Mouse (Mus musculus) thymus, postnatal 36 days (tissue): Measurements from ENCODE around the gene Usp43.

ENCODE experiments used
- DNase-seq, 2 experiments: peaks; one replicate each; pipeline ENCODE4 v3.0.0; 2022; ENCODE audit warnings: mixed read lengths in 2 of 2

Usp43 gene

DNA sequence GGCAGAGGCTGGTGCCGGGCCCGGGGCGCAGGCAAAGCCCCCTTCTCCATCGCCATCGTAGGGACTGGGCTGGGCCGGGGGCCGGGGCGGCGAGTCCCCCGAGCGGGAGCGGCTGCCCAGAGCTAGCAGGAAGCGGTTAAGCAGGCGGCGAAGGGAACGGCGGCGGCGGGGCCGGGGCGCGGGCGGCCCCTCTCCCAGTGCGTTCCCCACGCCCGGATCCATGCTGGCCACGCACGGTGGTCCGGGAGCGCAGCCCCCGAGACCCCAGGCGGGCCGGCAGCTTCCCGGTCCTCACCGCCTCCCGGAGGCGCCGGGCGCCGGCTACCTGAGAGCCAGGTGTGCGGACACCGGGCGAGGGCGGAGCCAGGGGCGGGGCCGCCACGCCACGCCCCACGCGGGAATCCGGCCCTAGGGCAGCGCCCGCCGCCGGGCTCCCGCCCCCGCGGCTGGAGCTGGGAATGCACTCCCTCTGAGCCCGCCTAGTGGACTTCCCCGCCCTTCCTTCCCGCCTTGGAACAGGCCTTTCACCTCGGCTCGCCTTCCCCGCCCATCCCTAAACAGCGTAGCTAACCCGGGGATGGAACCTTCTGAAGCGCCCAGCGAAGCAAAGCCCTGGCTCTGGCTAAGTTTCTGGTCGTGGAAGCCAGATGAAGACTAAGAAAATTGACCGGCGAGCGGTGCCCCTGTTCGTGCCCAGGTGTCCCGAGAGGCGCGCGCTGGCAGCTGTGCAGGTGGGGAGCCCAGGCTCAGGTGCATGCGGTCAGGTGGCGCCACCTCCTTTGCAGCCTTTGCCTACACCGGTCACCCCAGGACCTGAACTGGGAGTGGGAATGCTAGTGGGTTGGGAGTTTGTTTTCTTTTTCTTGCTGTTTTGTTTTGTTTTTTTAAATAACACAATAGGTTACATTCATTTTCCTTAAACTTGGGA, at the start of gene Usp43:
Usp43 (minus strand) TSS at position 327 of the 928 bp plus-strand sequence.
- peak; percentile 15 to 41 for DNase-seq

DNA sequence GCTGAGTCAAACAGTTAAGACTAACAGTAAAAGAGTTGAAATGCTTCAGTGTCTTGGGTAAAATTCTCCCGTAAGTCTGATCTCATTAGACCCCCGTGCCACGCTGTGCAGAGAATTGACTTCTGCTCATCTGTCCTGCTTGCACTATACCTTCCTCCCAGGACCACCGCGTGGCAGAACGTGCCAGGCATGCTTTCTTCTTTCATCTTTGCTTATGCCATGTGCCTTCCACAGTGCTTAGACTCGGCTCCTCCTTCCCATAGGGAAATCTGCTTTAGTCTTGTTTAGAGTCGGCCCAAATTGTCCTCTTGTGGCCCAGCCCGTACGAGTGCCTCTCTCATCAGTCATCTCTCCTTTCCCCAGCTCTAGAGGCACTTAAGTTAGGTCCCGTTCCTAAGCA, 45.9 kb upstream of the Usp43 start:
- DNase-seq: no peak

DNA sequence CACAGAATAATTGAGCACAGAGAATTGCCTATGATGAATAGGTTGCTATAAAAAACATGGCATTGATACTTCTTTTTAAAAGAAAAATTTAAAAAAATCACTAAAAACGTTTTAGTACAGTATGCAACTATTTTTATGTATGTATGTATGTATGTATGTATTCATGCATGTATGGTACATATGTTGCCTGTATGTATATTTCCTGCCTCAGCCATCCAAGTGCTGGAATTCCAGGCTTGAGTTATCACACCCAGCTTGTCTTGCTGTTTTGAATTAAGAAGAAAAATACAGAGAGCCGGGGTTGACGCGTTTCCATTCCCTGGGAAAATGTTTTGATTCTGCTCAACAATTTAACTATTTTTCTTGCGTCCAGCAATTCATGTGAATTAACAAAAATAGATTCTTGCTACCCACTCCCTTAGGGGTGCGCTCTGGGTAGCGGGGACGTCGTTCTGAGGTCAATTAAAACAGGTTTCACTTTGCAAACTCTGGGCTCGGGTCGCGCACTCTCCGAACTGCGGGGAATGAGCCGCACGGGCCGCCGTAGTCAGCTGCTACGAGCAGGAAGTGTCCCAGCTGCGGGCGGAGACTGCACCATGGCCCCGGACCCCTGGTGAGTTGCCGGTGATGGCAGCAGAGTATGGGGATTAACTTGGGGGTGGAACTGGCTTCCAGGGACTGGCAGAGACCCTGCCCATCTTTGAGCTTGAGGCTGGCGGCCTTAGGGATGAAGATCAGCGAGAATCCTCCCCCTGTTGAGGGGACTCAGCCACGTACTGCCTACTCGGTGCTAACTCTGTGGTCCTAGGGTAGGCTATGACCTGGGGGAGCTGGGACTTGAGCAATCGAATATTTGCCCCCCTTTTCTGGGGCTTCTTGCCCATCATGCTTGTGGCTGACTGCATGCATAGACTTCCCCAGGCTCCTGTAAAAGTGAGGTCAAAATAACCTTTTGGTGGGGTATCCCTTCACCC, 44.2 kb upstream of the Usp43 start, which contains the start of gene Stx8:
Stx8 (plus strand) TSS at position 289 of the 974 bp plus-strand sequence.
- peak; percentile 94 to 95 for DNase-seq

- peak; percentile 84 to 86 for DNase-seq
These were observed 43.4 kb upstream of the Usp43 start, which contains the start of gene Cfap52 for GRCm38 (mm10) chr11:67965242-67965883. Gene Cfap52 (minus strand): TSS chr11:67965651.

DNA sequence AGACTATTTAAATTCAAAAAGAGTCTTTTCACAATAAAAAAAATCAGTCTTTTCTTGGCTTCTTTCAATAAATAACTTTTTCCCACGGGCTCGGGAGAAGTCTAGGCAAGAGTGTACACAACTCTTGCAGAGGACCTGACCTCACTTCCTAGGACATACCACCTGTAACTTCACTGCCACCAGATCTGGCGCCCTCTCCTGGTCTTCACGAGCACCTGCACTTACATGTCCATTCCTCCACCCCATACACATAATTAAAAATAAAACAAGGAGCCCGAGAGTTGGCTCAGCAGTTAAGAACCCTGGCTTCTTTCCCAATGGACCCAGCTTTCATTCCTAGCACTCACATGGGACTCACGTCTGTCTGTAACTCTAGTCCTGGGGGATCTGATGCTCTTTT, 42.2 kb upstream of the Usp43 start:
- no peak for DNase-seq

DNA sequence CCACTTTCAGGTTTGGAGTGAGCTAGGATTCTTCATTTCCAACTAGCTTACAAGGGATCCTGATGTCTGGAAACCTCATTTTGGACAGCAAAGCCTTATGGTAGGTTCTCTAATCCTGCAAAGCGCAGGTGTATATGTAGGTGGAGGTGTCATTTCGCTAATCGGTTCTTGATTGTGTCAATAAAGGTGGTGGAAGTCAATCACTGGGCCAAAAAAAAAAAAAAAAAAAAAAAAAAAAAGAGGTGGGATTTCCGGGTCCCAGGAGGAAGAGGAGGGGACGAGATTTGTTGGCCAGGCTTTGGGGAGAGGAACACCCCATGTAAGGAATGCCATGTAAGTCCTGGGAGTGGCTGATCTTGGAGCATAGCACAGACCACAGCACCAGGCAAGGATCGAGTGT, 32.5 kb upstream of the Usp43 start:
- no peak for DNase-seq

DNA sequence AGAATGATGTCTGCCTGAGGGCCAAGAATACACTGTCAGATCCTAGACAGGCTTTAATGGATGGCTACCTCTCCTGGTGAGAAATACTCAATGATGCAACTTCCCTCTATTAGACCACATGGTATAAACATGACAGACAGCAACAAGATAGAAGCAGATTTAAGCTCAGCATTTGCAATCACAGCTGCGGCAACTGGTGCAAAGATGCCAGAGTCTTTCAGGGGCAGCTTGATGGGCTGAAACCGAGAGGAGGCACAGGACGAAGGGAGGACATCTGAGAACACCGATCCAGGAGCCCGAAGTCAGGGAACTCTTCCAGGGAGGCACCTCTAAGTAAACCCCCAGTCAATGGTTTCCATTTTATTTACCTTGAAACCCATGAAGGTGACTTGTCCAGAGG, 31.7 kb upstream of the Usp43 start:
- DNase-seq: no peak

- DNase-seq: no peak
These were observed 27.5 kb upstream of the Usp43 start for GRCm38 (mm10) chr11:67949475-67949874.

DNA sequence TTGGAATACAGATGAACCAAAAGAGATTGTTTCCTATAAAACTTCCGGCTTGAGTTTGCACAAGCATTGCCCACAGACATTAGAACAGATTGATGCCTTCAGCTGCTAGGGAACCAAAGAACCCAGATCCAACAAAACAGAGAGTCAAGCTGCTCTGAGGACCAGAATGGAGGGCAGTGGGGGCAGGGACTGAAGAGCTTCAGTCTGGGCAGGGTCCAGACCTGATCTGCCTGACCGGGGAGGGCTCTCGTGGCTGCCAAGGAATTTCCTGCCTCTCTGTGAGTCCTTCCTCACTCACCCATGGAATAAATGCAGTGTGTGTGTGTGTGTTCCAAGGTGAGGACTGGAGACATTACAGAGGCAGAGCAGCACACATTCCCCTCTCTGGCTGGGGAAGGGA, 26.3 kb upstream of the Usp43 start:
- DNase-seq: no peak

DNA sequence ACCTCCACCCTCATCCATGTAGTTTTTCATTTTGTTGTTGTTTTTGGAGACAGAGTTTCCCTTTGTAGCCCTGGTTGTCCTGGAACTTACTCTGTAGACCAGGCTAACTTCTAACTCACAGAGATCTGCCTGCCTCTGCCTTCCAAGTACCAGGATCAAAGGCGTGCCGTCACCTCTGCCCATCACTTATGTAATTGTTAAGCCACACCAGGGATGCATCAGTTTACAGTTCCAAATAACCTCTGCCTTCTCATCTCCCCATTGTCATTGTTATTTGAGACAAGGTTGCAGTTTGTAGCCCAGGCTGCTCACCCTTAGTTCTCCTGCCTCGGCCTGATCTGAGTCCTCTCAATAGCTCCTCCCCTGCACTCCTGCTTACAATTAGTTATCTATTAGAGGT, 10.2 kb upstream of the Usp43 start:
- DNase-seq: no peak

DNA sequence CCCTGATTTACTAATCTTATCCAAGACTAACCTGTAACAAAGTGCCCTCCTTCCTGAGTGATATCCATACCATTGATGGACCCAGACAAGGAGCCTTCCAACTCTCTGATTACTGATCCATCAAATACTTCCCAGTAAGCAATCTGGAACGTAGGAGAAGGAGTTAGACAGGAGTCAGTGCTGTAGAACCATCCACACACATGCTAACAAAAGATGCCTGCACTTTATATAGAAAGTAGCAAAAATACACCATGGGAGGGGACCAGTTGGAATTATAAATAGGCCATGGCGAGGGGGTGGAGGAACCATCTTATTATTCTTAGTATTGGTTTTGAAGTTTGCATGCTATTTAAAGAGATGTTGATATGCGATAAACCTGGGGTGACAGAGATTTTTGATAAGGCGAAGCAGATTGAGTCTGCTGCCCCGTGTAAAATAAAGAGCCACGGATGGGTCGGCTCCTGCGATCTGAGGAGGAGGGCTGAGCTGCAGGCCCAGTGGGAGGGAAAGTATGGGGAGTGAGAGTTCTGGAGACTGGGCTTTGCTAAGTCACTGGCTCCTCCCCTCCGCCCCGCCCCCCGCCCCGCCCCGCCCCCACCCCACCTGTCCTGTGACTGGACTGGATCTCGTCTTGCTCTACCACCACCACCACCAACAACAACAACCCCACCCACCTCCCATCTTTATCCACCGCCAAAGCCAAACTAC, 4.5 kb upstream of the Usp43 start:
- no peak for DNase-seq

DNA sequence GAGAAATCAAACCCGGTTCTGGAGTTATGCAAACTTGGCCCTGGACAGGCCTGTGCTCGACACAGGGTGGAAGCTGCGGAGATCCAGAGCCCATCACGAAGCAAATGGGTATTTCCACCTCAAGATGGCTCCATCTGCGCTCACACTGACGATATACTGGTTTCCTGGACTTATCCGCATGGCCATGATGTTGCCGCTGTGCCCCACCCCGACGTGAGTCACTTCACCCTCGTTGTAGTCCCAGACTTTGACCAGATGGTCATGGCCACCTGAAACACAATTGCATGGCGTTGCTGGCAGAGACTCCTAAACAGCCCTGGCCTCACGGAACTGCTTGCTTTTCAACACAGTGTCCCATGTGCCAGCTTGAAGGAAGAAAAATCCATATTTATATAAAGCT, 3.0 kb upstream of the Usp43 start:
- no peak for DNase-seq

GRCm38 (mm10) chr11:67923720-67924119, 1.8 kb upstream of the Usp43 start:
- no peak for DNase-seq

GRCm38 (mm10) chr11:67922755-67923125, 787 bp upstream of the Usp43 start:
- peak; percentile 76 to 80 for DNase-seq

DNA sequence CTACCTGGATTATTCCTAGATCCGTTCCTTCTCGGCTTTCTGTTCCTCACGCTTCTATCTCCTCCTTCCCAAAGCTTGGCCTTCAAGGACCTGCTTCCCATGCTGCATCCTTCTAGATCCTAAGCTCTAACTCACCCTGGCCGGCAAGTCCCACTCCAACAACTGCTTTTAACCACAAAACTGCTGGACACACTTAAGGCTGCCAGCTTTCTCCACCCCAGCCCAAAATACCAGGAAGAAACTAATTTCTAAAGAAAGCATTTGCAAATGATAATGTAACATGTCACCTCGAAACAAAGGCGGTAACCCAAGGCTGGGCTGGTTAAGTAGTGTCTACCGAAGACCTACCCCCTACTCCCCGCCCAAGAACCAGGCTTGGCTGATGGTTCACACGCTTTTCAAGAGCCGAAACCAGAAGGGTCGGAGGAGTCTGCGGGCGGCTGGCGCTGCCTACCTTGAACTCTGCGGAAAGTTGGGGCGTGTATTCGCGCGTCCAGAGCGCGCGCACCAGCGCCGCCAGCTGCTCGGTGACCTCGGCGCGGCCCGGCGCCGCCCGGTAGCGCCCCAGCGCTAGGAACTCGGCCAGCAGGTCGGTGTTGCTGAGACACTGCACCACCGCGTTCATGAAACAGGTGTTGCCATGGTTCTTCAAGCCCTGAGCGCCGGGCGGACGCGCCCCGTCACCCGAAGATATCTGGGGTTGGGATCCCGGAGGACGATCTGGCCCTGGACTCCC, 694 bp downstream of the Usp43 start:
- peak in 1 of 2 experiments; percentile 25 for DNase-seq

- DNase-seq: no peak
These were observed 1.6 kb downstream of the Usp43 start for GRCm38 (mm10) chr11:67920226-67920960.

DNA sequence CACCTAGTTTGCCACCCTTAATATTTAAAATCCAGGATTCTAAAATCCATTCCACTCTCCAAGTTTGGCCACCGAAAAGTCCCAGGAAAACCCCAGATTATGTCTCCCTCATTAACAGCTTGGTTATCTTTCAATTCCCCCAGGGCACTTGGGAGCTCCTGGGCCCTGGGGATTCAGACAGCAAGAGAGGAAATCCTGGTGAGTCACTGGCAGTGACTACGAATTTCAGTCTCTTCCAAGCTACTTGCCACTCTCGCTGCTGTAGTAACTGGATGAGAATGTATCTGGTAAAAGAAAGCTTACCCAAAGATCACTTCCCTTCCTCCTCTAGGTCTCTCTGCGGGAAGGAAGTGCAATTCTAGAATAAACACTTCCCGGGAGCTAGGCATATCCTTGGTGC, 2.4 kb downstream of the Usp43 start:
- DNase-seq: no peak

DNA sequence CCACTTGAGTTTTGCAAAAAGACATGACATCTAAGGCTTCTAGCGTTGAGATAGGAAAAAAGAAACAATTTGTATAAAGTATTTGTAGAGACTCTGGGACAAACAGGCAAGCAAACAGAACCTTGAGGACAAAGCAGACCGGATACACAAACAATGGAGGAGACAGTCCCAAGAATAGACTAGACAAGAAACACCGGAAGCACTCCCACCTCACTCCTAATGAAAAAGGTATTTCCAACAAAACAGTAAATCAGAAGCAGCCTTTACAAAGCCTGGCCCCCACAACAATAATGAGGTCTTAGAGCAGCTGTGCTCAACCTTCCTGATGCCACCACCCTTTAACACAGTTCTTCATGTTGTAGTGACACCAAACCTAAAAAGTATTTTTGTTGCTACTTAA, 4.8 kb downstream of the Usp43 start:
- no peak for DNase-seq

DNA sequence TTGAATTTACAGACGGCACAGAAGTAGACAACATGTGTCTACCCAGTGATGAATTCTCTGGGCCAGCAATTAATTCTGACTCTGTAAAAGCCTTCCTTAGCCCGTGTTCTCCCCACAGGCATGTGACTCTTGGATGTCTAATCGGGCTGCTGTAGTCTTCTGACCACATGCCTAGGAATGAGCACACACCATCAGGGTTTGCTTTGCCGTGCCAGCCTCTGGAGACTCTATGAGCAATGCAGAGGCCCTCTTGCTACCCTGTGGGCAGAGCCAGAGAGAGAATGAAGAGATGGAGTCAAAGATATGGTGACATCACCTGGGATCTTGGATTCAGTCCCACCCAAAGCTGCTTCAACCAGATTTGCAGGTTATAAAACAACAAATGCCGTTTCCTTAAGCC, 10.9 kb downstream of the Usp43 start:
- no peak for DNase-seq

DNA sequence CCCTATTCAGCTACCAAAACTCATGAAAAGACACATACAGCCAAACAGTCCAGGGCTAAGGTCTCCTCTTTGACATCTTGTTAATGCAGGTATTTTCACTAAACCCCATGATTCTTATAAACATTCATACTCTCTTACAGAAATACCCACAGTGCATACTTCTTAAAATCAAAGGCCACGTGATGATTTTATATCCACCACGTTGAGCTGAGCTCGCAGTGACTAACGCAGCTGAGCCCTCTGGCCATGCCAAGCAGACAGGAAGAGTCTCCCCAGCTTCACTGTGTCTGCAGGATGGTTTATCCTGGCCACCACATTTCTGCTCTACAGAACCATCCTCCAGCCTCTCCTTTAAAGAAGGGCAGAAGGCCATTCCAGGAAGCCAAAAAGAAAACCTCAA, 18.2 kb downstream of the Usp43 start:
- no peak for DNase-seq

- DNase-seq: peak; percentile 38 to 47
These were observed 24.8 kb downstream of the Usp43 start for GRCm38 (mm10) chr11:67897064-67897560.
